Mouse (Mus musculus) bone marrow, adult 2 months (tissue): ENCODE results near the gene Galp.

Experiments
- CTCF ChIP-seq: fragments of 200-500 bp; IDR thresholded peaks from 2 replicates; pipeline ENCODE4 v1.5.1; 2011; ENCODE audit warnings: low read length, control low read depth; ENCODE audit not compliant: control insufficient read depth, insufficient read depth
- POLR2A ChIP-seq: fragments of 200-500 bp; IDR thresholded peaks from 2 replicates; pipeline ENCODE4 v1.6.1; 2011; ENCODE audit warnings: low read depth, mild to moderate bottlenecking, control low read depth, low read length, borderline replicate concordance; ENCODE audit not compliant: control insufficient read depth

DNA sequence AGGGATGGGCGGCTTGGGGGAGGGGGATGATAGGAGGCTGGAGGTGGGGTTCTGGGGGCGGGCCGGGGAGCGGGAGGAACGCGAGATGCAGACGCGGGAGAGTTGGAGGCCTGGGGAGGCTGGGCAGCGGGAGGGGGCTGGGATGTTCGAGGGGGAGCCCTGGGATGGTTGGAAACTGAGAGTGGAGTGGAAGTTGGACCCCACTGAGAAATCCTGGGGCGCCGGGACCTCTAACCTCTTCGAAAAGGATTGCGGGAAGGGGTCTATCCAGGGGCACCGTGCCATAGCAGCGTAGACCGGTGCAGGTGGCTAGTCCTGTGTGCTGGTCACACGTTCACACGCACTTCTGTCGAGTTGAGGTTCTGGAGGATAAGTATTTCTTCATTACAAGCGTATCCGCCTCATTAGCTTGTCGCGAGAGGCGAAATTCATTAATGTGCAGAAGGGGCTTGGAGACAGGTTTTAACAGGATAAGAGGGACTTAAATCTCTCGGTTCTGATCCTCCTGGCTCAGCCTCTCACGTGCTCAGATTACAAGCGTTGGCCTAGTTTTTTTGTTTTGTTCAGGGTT, 24.1 kb upstream of the Galp start:
- TF ChIP-seq CTCF, result no peak
- no peak for TF ChIP-seq POLR2A
